Mouse (Mus musculus) left cerebral cortex, adult 2 months (tissue): ENCODE data around the gene Lipt2. TPM values are rescaled to one million over a fixed set of nuclear protein-coding genes. Genes with fewer than 3 reads are reported as not detected.

ENCODE experiments used
- DNase-seq, 2 experiments: peaks; one replicate each; pipeline ENCODE4 v3.0.0; 2021 to 2022; ENCODE audit warnings: low spot score in 2 of 2, mixed read lengths in 1 of 2; ENCODE audit errors: extremely low spot score in 1 of 2
- H3K27ac ChIP-seq: fragments of 200-600 bp; 2 replicates; pipeline ENCODE4 v1.8.1; 2022
- H3K4me3 ChIP-seq: fragments of 200-600 bp; 2 replicates; pipeline ENCODE4 v1.8.1; 2022
- CTCF ChIP-seq: fragments of 200-600 bp; IDR thresholded peaks from 2 replicates; pipeline ENCODE4 v1.8.1; 2022; ENCODE audit warnings: antibody characterized with exemption, mild to moderate bottlenecking, moderate library complexity
- intact Hi-C: fragments of 180-260 bp; cut with DNase I; formaldehyde crosslinking; loops from one replicate; pipeline ENCODE4 v1.15.1; 2025
- long read RNA-seq, 2 experiments: library from polyadenylated mRNA; stranded (forward); transcript quantifications; one replicate each; pipeline ENCODE4 v2.0.0; 2021; ENCODE audit warnings: borderline mapping rate in 2 of 2
- total RNA-seq, 2 experiments: library from RNA; stranded (reverse); gene quantifications; 2 replicates each; pipeline ENCODE4 v1.2.3; 2021

The Lipt2 gene
- 1 to 10 TPM; 4.5 to 5.3 TPM for total RNA-seq
- long read RNA-seq, experiment 1, transcript Lipt2-201 (2 exons, 1,663 nt): major isoform, 5 of 5 reads
- long read RNA-seq, experiment 1, partial matches to known transcripts: 0 of 5 reads
- long read RNA-seq, experiment 1, other reads (novel, unspliced or antisense): 0 of 5 reads
- long read RNA-seq, experiment 2, partial matches to known transcripts: 0 of 4 reads
- long read RNA-seq, experiment 2, other reads (novel, unspliced or antisense): 1 of 4 reads

DNA sequence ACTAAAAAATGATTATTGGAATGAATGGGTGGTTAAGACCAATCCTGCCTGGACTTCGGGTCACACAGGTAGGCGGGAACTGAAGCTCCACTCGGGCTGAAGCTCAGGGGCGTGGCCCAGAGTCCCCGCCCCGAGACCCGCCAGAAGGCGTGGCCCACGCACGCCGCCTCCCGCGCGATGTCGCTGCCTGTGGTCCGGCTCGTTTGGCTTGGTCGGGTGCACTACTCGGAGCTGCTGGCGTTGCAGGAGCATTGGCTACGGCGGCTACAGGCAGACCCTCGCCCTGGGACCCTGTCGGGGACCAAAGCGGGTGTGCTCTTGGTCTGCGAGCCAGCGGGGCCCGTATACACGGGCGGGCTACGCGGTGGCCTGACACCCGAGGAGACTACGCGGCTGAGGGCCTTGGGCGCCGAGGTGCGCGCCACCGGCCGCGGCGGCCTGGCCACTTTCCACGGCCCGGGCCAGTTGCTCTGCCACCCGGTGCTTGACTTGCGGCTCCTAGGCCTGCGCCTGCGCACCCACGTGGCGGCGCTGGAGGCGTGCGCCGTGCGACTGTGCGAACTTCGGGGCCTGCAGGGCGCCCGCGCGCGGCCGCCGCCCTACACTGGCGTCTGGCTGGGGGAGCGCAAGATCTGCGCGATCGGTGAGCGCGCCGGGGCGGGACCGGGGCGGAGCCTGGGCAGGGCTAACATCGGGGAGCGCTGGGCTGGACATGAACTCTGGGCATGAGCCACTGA lies at the start of gene Lipt2:
Lipt2 (plus strand) TSS at position 173 of the 737 bp plus-strand sequence.
- peak within 1 kb of the TSS; percentile 99 for H3K4me3 ChIP-seq
- peak within 1 kb of the TSS; percentile 97 for H3K27ac ChIP-seq
- TF ChIP-seq CTCF: peak; percentile 27
- intact Hi-C loops: loop anchor here (2.0 kb wide), 1 partner anchor 36 kb away; no protein-coding TSS in a partner anchor
- DNase-seq: peak; percentile 91 to 93

DNA sequence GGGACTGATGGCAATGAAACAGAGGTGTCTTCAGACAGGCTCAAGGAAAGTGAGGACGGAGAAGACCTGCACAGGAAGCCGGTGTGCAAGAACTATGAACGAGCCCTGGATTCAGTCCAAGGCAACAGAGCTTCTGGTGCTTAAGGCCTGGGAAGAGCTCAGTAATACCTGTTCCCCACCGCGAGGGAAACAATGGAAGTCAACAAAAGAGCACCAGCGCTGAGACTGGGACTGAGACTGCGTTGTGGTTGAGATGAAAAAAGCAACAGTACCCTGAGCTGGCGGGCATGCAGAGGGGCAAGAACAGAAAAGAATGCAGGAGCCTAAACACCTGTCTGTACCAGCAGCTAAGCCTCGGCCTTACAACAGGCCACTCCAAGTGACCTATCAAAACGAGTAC lies 47.6 kb upstream of the Lipt2 start:
- intact Hi-C loops: no loop called here
- no peak for DNase-seq
- H3K27ac ChIP-seq: no peak overlapping the region
- no peak overlapping the region for H3K4me3 ChIP-seq
- TF ChIP-seq CTCF: no peak

GRCm38 (mm10) chr7:100113821-100114220 lies 45.3 kb upstream of the Lipt2 start:
- intact Hi-C loops: no loop called here
- DNase-seq: no peak
- TF ChIP-seq CTCF: no peak
- Histone ChIP-seq H3K27ac (no peak overlapping the region), H3K4me3 (no peak overlapping the region)

DNA sequence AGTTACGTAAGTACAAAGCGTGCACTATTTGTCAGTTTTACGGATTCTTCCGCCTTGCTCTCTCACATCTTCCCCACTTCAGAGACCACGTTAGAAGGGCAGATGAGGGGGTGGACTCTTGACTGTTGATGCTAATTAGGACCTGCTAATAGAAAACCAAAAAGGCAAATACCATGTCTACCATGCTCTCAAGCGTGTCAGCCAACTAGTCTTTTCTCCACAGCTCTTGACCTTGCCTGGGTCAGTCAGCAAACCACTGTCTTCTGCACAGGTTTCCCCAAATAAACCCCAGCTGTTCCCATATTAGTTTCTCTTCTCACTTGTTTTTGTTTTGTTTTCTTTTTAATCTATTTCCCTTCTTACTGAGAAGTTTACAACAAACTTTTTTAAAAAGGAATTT lies 44.8 kb upstream of the Lipt2 start:
- no peak for TF ChIP-seq CTCF
- H3K4me3 ChIP-seq: no peak overlapping the region
- DNase-seq: no peak
- intact Hi-C loops: no loop called here
- H3K27ac ChIP-seq: no peak overlapping the region

DNA sequence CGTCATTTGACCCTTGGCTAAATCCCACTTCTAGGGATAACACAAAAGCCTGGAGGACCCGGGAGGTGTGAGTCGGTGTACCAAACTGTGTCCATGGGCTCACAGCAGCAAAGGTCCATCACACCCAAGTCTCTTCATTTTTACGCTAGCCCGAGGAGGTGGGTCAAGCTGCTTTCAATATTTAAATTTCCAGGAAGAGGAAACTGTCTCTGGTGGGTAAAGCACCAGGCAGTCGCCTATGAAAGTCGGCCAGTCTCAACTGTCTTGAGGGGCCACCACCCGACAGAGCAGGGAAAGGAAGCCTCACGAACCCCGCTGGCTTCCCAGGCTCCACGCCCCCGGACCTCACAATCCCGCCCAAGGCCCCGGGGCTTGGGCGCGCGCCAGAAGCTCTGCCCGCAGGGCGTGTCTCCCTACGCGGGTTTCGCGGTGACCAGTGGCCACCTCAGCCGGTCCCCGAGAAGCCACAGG lies 38.3 kb upstream of the Lipt2 start:
- DNase-seq: no peak
- no peak for TF ChIP-seq CTCF
- Histone ChIP-seq H3K4me3 (peak overlapping the region; percentile 98), H3K27ac (peak overlapping the region; percentile 87)
- intact Hi-C loops: loop anchor here (2.0 kb wide), 2 partner anchors 66 to 106 kb away; partner anchors contain the start of gene Pgm2l1

- Histone ChIP-seq H3K27ac (peak within 1 kb of the TSS; percentile 87), H3K4me3 (peak within 1 kb of the TSS; percentile 98)
- DNase-seq: peak; percentile 99 to 100
- TF ChIP-seq CTCF: no peak
- intact Hi-C loops: loop anchor here (2.0 kb wide), 2 partner anchors 65 to 105 kb away; partner anchors contain the start of gene Pgm2l1
These were observed 37.7 kb upstream of the Lipt2 start, which contains the start of gene Pold3 for GRCm38 (mm10) chr7:100121376-100121789. TSS of gene Pold3 (minus strand) at chr7:100121565.

- intact Hi-C loops: loop anchor here (1.0 to 2.0 kb wide), 2 partner anchors 35 to 66 kb away; partner anchors contain the start of gene Lipt2
- Histone ChIP-seq H3K4me3 (no peak overlapping the region), H3K27ac (no peak overlapping the region)
- peak; percentile 38 for TF ChIP-seq CTCF
- no peak for DNase-seq
These were observed 35.6 kb upstream of the Lipt2 start for GRCm38 (mm10) chr7:100123486-100123885.

- intact Hi-C loops: no loop called here
- TF ChIP-seq CTCF: peak; percentile 38
- no peak for DNase-seq
- Histone ChIP-seq H3K4me3 (no peak overlapping the region), H3K27ac (no peak overlapping the region)
These were observed 34.9 kb upstream of the Lipt2 start for GRCm38 (mm10) chr7:100124211-100124610.

GRCm38 (mm10) chr7:100125166-100125565 lies 33.9 kb upstream of the Lipt2 start:
- no peak overlapping the region for H3K27ac ChIP-seq
- no peak for TF ChIP-seq CTCF
- no peak overlapping the region for H3K4me3 ChIP-seq
- intact Hi-C loops: no loop called here
- DNase-seq: no peak

- Histone ChIP-seq H3K27ac (no peak overlapping the region), H3K4me3 (no peak overlapping the region)
- intact Hi-C loops: no loop called here
- no peak for TF ChIP-seq CTCF
- no peak for DNase-seq
These were observed 32.6 kb upstream of the Lipt2 start for GRCm38 (mm10) chr7:100126514-100126913.

- TF ChIP-seq CTCF: no peak
- Histone ChIP-seq H3K4me3 (no peak overlapping the region), H3K27ac (no peak overlapping the region)
- intact Hi-C loops: no loop called here
- no peak for DNase-seq
These were observed 30.6 kb upstream of the Lipt2 start for GRCm38 (mm10) chr7:100128262-100129041.

GRCm38 (mm10) chr7:100130592-100130991 lies 28.5 kb upstream of the Lipt2 start:
- TF ChIP-seq CTCF: no peak
- no peak for DNase-seq
- Histone ChIP-seq H3K27ac (no peak overlapping the region), H3K4me3 (no peak overlapping the region)
- intact Hi-C loops: no loop called here
